Mouse (Mus musculus): ENCODE data around the gene Prkca. TPM values are rescaled to one million over a fixed set of nuclear protein-coding genes. Genes with fewer than 3 reads are reported as not detected.

The Prkca gene
- total and polyA plus RNA-seq, 3 experiments, result 11.6 to 33.4 (median 32.2) TPM

DNA sequence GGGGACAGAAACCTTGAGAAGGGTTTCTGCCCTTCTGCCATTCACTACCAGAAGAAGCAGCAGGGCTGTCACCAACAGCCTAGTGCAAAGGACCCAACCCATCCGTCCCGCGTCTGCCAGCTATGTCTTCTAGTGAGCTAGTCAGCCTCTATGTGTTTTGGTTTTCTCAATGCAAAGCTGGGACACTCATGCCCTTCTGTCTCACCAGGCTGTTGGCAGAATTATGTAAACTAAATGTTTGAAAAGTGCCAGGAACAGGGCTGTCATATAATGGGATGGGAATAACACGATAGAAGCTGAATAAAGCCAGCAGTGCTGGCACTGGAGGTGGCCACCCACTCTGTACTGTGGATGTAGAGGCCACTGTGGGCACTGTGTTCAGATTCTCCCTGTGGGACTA is 393.1 kb downstream of the Prkca start:
- 85% methylated on average over 4 of the region's 4 CpGs for WGBS
- H3K9ac ChIP-seq (ENCODE audit: low read depth, low read length), result no peak overlapping the region
- no peak for DNase-seq
- no peaks in the 10 kb centered on the region for H3K27me3 ChIP-seq (ENCODE audit: control insufficient read depth, insufficient read depth, low read length)
- H3K4me1 ChIP-seq (ENCODE audit: control insufficient read depth, insufficient read depth, low read length), result peaks cover 5% of the 10 kb centered on the region; the same call in 1 of the 2 replicates
- no peaks in the 10 kb centered on the region for H3K79me2 ChIP-seq (replicated peaks; ENCODE audit: control insufficient read depth, insufficient read depth, low read length)
- intact Hi-C loops (cut with DNase I), result no loop called here
- H3K36me3 ChIP-seq (ENCODE audit: control insufficient read depth, insufficient read depth, low read length), result no peaks in the 10 kb centered on the region
- H3K27ac ChIP-seq, result peak overlapping the region; percentile 13; the same call in 1 of the 2 replicates
- H3K4me3 ChIP-seq, result no peak overlapping the region
- TF ChIP-seq EP300 (IDR thresholded peaks at IDR 0.05; ENCODE audit: insufficient read depth, low read depth, low read length), result no peak
- no peak for TF ChIP-seq CTCF (IDR thresholded peaks at IDR 0.05)
- TF ChIP-seq POLR2A (IDR thresholded peaks at IDR 0.05; ENCODE audit: insufficient read depth, low read depth, low read length), result no peak

DNA sequence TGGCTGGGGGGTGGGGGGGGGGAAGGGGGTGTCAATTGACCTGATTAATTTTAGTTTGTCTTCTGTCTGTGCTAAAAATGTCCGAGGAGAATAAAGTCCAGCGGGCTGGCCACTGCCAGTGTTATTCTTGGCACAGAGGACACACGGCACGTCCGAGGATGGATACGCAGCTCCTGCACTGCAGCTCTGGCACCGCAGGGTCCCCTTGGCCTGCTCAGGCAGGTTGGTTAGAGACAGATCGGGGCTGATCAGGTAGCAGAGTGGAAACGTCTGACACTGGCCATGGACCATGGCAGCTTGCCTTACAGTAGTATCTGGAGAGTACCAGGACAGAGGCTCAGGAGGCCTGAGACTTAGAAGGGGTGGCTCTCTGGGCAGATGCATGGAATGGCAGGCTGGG is 393.5 kb downstream of the Prkca start:
- Histone ChIP-seq H3K36me3 (ENCODE audit: control insufficient read depth, insufficient read depth, low read length) (no peaks in the 10 kb centered on the region), H3K4me3 (no peak overlapping the region), H3K27ac (peak overlapping the region; percentile 13; the same call in 1 of the 2 replicates), H3K9ac (ENCODE audit: low read depth, low read length) (no peak overlapping the region), H3K4me1 (ENCODE audit: control insufficient read depth, insufficient read depth, low read length) (peaks cover 5% of the 10 kb centered on the region; the same call in 1 of the 2 replicates), H3K27me3 (ENCODE audit: control insufficient read depth, insufficient read depth, low read length) (no peaks in the 10 kb centered on the region), H3K79me2 (replicated peaks; ENCODE audit: control insufficient read depth, insufficient read depth, low read length) (no peaks in the 10 kb centered on the region)
- TF ChIP-seq EP300 (IDR thresholded peaks at IDR 0.05; ENCODE audit: insufficient read depth, low read depth, low read length) (no peak), POLR2A (IDR thresholded peaks at IDR 0.05; ENCODE audit: insufficient read depth, low read depth, low read length) (no peak), CTCF (IDR thresholded peaks at IDR 0.05) (no peak)
- 26% methylated on average over 9 of the region's 9 CpGs for WGBS
- intact Hi-C loops (cut with DNase I), result no loop called here
- peak; percentile 38 to 59 for DNase-seq

GRCm38 (mm10) chr11:107947951-107948350 is 395.8 kb downstream of the Prkca start:
- no peak for DNase-seq
- TF ChIP-seq EP300 (IDR thresholded peaks at IDR 0.05; ENCODE audit: insufficient read depth, low read depth, low read length), result no peak
- TF ChIP-seq POLR2A (IDR thresholded peaks at IDR 0.05; ENCODE audit: insufficient read depth, low read depth, low read length), result no peak
- no peak for TF ChIP-seq CTCF (IDR thresholded peaks at IDR 0.05)
- H3K4me3 ChIP-seq, result no peak overlapping the region
- H3K9ac ChIP-seq (ENCODE audit: low read depth, low read length), result no peak overlapping the region
- no peaks in the 10 kb centered on the region for H3K36me3 ChIP-seq (ENCODE audit: control insufficient read depth, insufficient read depth, low read length)
- intact Hi-C loops (cut with DNase I), result no loop called here
- H3K27ac ChIP-seq, result no peak overlapping the region
- H3K27me3 ChIP-seq (ENCODE audit: control insufficient read depth, insufficient read depth, low read length), result no peaks in the 10 kb centered on the region
- 98% methylated on average over 1 of the region's 1 CpGs for WGBS
- no peaks in the 10 kb centered on the region for H3K79me2 ChIP-seq (replicated peaks; ENCODE audit: control insufficient read depth, insufficient read depth, low read length)
- peaks cover 5% of the 10 kb centered on the region; the same call in 1 of the 2 replicates for H3K4me1 ChIP-seq (ENCODE audit: control insufficient read depth, insufficient read depth, low read length)

GRCm38 (mm10) chr11:107946823-107947222 is 396.9 kb downstream of the Prkca start:
- Histone ChIP-seq H3K4me3 (no peak overlapping the region), H3K4me1 (ENCODE audit: control insufficient read depth, insufficient read depth, low read length) (peaks cover 3% of the 10 kb centered on the region; the same call in 1 of the 2 replicates), H3K9ac (ENCODE audit: low read depth, low read length) (no peak overlapping the region), H3K79me2 (replicated peaks; ENCODE audit: control insufficient read depth, insufficient read depth, low read length) (no peaks in the 10 kb centered on the region), H3K27ac (no peak overlapping the region), H3K27me3 (ENCODE audit: control insufficient read depth, insufficient read depth, low read length) (no peaks in the 10 kb centered on the region), H3K36me3 (ENCODE audit: control insufficient read depth, insufficient read depth, low read length) (no peaks in the 10 kb centered on the region)
- TF ChIP-seq EP300 (IDR thresholded peaks at IDR 0.05; ENCODE audit: insufficient read depth, low read depth, low read length), result no peak
- no peak for TF ChIP-seq CTCF (IDR thresholded peaks at IDR 0.05)
- no peak for TF ChIP-seq POLR2A (IDR thresholded peaks at IDR 0.05; ENCODE audit: insufficient read depth, low read depth, low read length)
- no peak for DNase-seq
- 79% methylated on average over 5 of the region's 5 CpGs for WGBS
- intact Hi-C loops (cut with DNase I), result no loop called here

GRCm38 (mm10) chr11:107936929-107937328 is 406.8 kb downstream of the Prkca start:
- TF ChIP-seq POLR2A (IDR thresholded peaks at IDR 0.05; ENCODE audit: insufficient read depth, low read depth, low read length), result no peak
- no peak for TF ChIP-seq CTCF (IDR thresholded peaks at IDR 0.05)
- TF ChIP-seq EP300 (IDR thresholded peaks at IDR 0.05; ENCODE audit: insufficient read depth, low read depth, low read length), result no peak
- H3K4me1 ChIP-seq (ENCODE audit: control insufficient read depth, insufficient read depth, low read length), result no peaks in the 10 kb centered on the region
- 85% methylated on average over 2 of the region's 2 CpGs for WGBS
- H3K27me3 ChIP-seq (ENCODE audit: control insufficient read depth, insufficient read depth, low read length), result no peaks in the 10 kb centered on the region
- DNase-seq, result no peak
- no peaks in the 10 kb centered on the region for H3K36me3 ChIP-seq (ENCODE audit: control insufficient read depth, insufficient read depth, low read length)
- intact Hi-C loops (cut with DNase I), result no loop called here
- no peaks in the 10 kb centered on the region for H3K79me2 ChIP-seq (replicated peaks; ENCODE audit: control insufficient read depth, insufficient read depth, low read length)
- no peak overlapping the region for H3K4me3 ChIP-seq
- no peak overlapping the region for H3K9ac ChIP-seq (ENCODE audit: low read depth, low read length)
- no peak overlapping the region for H3K27ac ChIP-seq

GRCm38 (mm10) chr11:107931721-107932120 is 412.0 kb downstream of the Prkca start:
- Histone ChIP-seq H3K36me3 (ENCODE audit: control insufficient read depth, insufficient read depth, low read length) (no peaks in the 10 kb centered on the region), H3K79me2 (replicated peaks; ENCODE audit: control insufficient read depth, insufficient read depth, low read length) (no peaks in the 10 kb centered on the region), H3K4me3 (no peak overlapping the region), H3K9ac (ENCODE audit: low read depth, low read length) (no peak overlapping the region), H3K4me1 (ENCODE audit: control insufficient read depth, insufficient read depth, low read length) (no peaks in the 10 kb centered on the region; the same call in 1 of the 2 replicates), H3K27me3 (ENCODE audit: control insufficient read depth, insufficient read depth, low read length) (no peaks in the 10 kb centered on the region), H3K27ac (no peak overlapping the region)
- 53% methylated on average over 7 of the region's 7 CpGs for WGBS
- no peak for DNase-seq
- no peak for TF ChIP-seq POLR2A (IDR thresholded peaks at IDR 0.05; ENCODE audit: insufficient read depth, low read depth, low read length)
- no peak for TF ChIP-seq EP300 (IDR thresholded peaks at IDR 0.05; ENCODE audit: insufficient read depth, low read depth, low read length)
- no peak for TF ChIP-seq CTCF (IDR thresholded peaks at IDR 0.05)
- intact Hi-C loops (cut with DNase I), result no loop called here

Measured in heart, adult 2 months (tissue).